Mouse (Mus musculus): ENCODE data around the gene Pigk.
"Not testable (repeated sequence)": the region's sequence is repeated elsewhere in the genome, so short reads cannot be mapped to it uniquely, and the experiment has no call there.

Pigk gene

GRCm38 (mm10) chr3:152713991-152714902 is at the start of gene Pigk:
Gene Pigk (plus strand): TSS chr3:152714100.
- peak; percentile 96 for DNase-seq (ENCODE audit: low read depth, low spot score)

DNA sequence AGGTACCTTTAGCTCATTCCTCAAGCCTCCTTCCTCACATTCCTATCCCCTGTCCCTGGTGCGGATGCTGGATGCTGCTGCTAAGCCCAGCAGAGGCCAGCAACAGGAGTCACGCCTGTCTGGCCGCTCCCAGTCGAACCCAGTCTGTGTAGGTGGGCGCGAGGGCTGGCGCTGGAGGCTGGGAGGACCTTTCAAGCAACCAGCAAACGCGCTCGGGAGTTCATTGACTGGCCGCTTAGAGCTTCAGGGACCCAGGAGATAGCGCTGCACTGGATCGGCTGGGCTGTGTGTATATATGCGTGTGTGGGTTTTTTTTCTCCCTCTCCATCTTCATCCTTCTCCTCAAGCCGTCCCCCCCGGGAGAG is 46.9 kb upstream of the Pigk start:
- DNase-seq (ENCODE audit: low read depth, low spot score): peak; percentile 52

DNA sequence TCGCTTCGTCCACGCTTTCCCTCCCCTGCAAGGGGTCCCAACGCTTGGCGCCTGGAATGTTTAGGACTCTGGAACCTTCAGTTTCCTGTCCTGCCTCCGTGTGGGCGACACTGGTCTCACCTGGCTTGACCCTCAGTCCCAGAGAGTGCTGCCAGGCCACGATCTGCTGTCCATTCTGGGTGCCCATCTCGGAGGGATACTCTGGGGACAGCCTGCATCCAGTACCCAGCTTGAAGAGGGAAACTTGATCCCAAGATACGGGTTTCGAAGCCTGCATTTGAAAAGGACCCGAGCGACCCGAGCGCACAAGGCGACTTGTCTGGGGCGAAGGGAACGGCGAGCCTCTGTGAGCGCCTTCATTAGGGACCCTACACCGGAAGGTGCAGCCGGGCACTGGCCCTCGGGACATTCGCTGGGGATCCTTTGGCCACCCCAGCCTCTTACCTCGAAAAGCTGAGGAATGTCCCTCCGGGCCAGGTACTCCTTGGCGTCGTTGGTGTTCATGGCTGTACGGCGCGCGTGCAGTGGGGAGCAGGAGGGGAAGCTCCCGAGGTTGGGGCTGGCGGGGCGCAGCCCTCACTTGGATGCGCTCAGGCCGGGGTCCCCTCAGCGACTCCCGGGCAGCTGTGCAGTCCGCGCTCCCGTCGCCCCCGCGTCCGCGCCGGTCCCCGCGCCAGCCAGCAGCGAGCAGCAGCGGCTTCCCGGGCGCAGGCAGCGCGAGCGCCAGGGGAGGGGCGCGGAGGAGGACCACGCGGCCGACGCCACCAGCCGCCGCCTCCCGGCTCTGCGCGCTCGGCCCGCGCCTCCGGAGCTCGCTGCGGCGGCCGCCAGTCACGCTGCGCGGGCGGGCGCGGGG is 46.3 kb upstream of the Pigk start:
- DNase-seq (ENCODE audit: low read depth, low spot score): peak; percentile 55

DNA sequence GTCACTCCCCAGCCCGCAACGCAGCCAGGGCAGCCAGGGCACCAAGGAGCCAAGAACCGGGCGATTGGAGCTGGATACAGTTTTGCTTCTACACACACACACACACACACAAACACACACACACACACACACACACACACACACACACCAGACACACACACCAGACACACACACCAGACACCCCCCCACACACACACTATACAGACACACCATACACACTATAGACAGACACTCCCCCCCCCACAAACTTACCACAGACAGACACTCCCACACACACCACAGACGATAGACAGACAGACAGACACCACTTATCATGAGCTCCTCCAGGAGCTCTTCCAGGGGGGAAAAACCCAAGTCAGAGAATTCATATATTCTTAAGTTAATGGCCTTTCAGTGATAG is 45.7 kb upstream of the Pigk start, which contains the start of gene Ak5:
Ak5 (minus strand) TSS at position 122 of the 400 bp plus-strand sequence.
- DNase-seq (ENCODE audit: low read depth, low spot score): no peak

DNA sequence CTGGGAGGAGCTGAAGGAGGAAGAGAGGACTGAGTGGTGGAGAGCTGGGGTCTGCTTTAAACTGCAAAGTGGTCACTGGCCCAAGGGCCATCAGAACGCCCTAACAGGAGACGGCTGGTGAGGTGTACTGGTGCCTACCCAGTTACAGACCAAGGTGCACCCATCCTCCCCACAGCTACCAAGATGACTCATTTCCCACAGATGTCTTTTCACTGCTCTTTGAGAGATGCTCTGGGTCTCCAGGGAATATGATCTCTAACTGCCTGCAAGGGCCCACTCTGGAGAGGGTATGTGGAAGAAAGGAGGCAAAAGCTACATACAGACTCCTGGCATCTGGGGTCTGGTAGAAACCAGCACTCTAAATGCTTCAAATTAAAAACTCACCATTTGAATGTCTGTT is 45.1 kb upstream of the Pigk start:
- DNase-seq (ENCODE audit: low read depth, low spot score): no peak

GRCm38 (mm10) chr3:152669783-152670182 is 44.1 kb upstream of the Pigk start:
- no peak for DNase-seq (ENCODE audit: low read depth, low spot score)

DNA sequence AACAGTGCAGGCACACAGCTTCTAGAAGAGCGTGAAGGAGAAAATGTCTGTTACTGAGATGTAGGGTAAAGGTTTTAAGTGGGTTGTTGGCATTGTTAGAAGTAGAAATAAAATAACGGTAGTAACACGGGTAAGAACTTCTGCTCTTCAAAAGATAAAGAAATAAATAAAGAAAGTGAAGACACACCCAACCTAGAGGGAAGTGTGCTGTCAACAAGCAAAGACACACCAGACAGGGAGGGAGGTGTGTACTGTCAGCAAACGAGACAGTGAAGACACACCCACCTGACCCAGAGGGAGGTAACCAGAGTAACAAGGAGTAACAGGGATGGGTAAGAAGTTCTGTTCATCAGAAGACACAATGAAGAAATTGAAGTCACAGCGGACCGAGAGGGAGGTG is 39.2 kb upstream of the Pigk start:
- DNase-seq (ENCODE audit: low read depth, low spot score): no peak

GRCm38 (mm10) chr3:152688532-152688931 is 25.4 kb upstream of the Pigk start:
- no peak for DNase-seq (ENCODE audit: low read depth, low spot score)

DNA sequence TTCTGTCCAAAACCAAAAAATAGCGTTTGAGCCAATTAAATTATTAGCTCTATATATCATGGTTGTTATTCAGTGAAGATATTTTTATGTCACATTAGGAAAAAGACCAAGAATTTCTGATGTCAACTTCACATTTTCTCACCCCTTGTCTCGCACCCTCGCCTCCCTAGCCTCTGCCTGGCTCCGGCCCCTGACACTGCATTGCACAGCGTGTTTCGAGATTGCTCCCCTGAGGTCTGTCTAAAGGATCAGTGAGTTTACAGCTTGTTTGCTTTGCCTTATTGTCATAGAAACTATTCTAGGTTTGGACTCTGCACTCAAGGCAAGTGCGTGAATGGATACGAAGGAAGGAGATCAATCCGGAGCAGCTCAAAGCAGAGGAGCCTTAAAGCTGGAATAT is 24.8 kb upstream of the Pigk start:
- no peak for DNase-seq (ENCODE audit: low read depth, low spot score)

DNA sequence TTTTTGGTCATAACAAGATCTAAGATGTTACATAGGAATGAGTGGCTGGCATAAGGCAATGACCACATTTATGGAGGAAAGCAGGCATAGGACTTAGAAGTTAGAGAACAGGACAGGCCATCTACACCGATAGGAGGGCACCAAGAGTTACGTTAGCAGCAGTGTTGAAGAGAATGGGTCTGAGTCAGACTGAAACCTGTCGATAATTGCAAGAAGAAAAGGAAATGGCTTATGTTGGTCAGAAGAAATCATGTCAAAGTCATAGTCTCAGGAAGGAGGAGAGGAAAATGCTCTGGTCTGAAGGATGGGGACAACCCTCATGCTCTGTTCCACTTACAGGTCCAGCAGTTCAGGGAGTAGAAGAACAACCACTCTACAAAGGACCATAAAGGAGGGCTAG is 18.9 kb upstream of the Pigk start:
- DNase-seq (ENCODE audit: low read depth, low spot score): no peak

- DNase-seq (ENCODE audit: low read depth, low spot score): no peak
Observed at GRCm38 (mm10) chr3:152698017-152698416, 15.9 kb upstream of the Pigk start.

GRCm38 (mm10) chr3:152699261-152699660 is 14.6 kb upstream of the Pigk start:
- DNase-seq (ENCODE audit: low read depth, low spot score): peak; percentile 79

DNA sequence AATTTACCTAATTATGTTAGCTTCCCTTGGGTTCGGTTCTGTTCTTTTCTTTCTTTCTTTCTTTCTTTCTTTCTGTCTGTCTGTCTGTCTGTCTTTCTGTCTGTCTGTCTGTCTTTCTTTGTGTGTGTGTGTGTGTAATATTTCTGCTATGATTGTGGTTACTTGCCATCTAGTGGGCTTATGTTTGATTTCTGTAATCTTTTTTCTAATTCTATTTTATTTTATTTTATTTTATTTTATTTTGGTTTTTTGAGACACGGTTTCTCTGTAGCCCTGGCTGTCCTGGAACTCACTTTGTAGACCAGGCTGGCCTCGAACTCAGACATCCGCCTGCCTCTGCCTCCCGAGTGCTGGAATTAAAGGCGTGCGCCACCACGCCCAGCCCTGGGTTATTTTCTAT is 12.4 kb upstream of the Pigk start:
- not testable (repeated sequence) for DNase-seq (ENCODE audit: low read depth, low spot score)

- peak; percentile 91 for DNase-seq (ENCODE audit: low read depth, low spot score)
Observed at GRCm38 (mm10) chr3:152702274-152702843, 11.5 kb upstream of the Pigk start.

DNA sequence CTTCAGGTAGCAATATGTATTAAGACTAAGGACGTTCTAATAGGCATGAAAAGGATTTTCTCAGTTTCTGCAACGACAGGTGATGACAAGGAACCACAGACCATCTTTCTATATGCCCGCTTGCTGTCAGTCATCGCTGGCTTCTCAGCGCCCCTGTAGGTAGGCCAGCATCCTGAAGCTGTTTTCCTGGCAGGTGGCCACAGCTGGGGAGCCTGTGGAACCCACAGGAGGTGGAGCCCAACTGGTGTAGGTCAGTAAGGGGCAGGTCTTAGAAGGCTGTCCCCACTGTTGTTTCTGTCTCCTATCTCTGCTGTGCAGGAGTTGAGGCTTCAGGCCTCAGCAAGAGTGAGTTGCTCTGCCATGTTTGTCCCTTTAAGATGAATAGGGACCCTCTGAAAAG is 8.1 kb upstream of the Pigk start:
- DNase-seq (ENCODE audit: low read depth, low spot score): no peak

- DNase-seq (ENCODE audit: low read depth, low spot score): no peak
Observed at GRCm38 (mm10) chr3:152706901-152707300, 7.0 kb upstream of the Pigk start.

- no peak for DNase-seq (ENCODE audit: low read depth, low spot score)
Observed at GRCm38 (mm10) chr3:152707321-152707823, 6.5 kb upstream of the Pigk start.

DNA sequence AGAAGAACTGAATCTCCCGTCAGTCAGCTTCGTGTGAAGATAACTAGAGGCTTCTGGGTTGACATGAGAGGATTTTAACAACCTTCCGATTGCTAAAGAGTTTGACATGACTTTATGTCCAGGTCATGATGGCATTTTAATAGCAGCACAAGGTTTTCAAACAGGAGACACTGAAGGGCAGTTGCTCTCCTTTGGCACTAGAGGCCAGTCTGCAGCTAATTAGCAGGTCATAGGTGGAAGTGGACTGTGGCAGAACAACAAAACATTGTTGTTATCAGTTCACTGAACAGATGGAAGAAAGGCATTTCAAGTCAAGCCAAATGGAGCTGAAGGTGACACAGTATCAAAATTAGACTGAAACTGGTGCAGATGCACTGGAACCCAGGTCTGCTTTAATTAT is 4.0 kb upstream of the Pigk start:
- no peak for DNase-seq (ENCODE audit: low read depth, low spot score)

DNA sequence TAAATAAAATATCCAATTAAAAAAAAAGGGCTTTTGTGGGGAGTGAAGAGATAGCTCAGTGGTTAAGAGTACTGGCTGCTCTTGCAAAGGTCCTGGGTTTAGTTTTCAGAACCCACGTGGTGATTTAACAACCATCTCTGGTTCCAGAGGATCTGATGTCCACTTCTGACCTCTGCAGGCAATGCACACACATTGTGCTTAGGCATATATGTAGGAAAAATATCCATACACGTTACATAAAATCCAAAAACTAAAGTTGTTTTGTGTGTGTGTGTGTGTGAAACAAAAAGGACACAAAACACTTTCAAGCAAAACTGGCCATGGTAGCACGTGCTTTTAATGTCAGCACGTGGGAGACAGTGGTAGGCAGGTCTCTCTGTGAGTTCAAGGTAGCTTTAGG is 943 bp upstream of the Pigk start:
- DNase-seq (ENCODE audit: low read depth, low spot score): no peak

GRCm38 (mm10) chr3:152721301-152721700 is 7.4 kb downstream of the Pigk start:
- DNase-seq (ENCODE audit: low read depth, low spot score): peak; percentile 54

DNA sequence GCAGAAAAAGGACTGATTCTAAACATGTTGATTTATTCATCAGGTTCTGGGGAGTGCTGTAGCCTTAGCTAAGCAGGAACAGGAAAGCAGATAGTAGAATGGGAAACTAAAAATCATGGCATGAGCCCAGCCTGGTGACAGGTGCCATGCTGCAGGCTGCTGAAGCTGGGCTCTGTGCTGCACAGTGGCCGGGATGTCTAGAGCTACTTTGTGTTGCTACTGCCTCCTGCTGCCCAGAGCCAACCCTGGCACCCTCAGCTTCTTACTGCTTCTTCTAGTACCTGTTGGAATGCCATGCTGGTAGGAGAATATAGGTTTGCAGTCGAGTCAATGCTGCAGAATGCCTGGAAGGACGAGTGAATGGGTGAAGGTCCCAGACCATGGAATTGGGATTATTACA is 8.9 kb downstream of the Pigk start:
- DNase-seq (ENCODE audit: low read depth, low spot score): peak; percentile 23

DNA sequence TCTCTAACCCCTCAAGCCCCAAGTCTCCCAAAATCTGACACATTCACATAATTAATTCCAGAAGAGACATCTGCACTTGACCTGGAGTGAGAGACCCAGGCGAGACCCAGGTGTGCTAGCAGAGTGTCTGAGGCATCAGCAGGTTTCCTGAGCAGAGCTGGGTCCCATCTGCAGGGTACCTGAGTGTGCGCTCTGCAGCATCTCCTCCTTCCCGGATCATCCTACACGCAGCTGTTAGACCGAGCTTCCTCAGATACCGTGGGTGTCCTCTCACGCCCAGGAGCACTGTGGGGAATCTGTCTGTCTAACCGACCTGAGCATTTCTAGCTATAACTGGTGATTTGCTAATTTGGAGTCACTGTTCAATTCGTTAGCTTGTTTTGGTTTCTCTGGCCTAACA is 10.5 kb downstream of the Pigk start:
- no peak for DNase-seq (ENCODE audit: low read depth, low spot score)

All from ZHBTc4 (cell line).